Mouse (Mus musculus): ENCODE data around the gene Vmac.

DNA sequence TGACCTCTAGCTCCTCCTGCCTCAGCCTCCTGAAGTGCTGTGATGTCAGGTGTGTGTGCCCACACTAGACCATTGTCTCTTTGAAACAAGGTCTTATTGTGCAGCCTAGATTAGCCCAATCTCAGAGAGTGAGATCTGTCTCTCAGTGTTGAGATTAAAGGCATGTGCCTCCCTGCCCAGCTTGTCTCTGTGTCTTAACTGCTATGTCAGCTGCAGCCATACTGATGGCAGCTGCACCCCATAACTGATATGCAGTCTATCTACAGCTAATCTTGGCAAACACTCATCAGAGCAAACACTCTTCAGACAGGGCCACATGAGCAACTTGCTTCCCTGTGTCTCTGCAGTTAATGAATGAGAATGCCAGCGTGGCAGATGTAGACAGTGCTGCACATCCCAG lies 11.3 kb downstream of the Vmac start:
- no peak for TF ChIP-seq POLR2A (IDR thresholded peaks at IDR 0.05; ENCODE audit: control insufficient read depth, low read depth, low read length)
- no peak for TF ChIP-seq CTCF (IDR thresholded peaks at IDR 0.05; ENCODE audit: control insufficient read depth, insufficient read depth, insufficient replicate concordance, low read depth, low read length)

Data from testis, adult 2 months (tissue).